Mouse (Mus musculus) left cerebral cortex, adult 9 months (tissue): ENCODE measurements around the gene Olfr1095.

ENCODE experiments used
- DNase-seq, 2 experiments: peaks; one replicate each; pipeline ENCODE4 v3.0.0; 2022; ENCODE audit warnings: low spot score in 2 of 2

The Olfr1095 gene

DNA sequence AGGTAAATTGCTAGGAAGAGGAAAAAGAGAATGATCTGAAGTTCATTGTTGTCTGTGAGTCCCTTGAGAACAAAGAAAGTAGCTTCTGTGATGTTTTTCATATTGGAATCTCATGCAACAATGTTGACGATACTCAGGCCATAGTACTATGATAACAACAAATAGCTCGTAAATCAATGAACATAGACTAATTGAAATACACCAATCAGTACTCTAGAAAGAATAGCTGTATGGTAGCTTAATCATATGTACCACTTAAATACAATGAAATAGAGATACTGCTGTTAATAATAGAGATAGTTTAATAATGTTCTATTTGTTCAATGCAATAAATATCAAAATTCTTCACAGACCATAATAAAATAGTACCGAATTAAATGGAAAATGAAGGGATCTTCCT, at the start of gene Olfr1095:
Gene Olfr1095, minus strand, starts transcription at position 101 of the 400 bp plus-strand sequence.
- DNase-seq = no peak

DNA sequence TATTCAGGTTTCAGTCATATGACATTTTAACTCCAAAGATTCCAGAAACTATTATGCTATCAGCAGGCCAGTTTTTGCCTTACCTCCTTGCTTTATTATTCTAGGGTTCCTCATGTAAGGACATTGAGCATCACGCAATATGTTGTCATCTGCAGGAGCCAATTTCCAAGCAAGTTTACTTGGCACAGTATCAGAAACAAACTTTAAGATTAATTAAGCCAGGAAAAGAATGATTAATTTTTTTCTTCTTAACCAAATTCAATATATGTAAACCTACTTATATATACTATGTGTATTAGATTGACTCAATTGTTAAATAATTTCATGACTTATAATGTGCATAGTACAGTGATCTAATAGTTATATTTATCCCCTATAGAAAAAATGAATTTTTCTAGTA, 40.6 kb upstream of the Olfr1095 start, which contains the start of gene Olfr1097:
Gene Olfr1097, minus strand, starts transcription at position 101 of the 400 bp plus-strand sequence.
- DNase-seq = no peak

DNA sequence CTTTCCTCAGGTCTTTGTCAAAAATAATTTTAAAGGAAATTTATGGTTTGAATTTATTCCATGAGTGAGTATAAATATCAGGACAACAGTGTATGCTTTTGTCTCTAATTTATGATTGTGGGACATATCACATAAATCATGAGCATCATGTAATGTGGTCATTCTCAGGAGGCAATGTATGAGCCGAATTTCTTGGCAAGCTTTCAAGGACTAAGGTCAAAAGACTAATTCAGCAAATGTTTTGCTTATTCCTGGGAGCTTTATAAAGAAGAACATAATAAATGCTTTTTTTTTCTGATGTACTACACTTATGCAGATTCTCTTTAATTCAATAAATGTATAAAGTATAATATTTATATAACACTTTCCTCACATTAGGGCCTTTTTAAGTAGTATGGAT, 23.2 kb upstream of the Olfr1095 start, which contains the start of gene Gm13723:
Gene Gm13723, minus strand, starts transcription at position 101 of the 400 bp plus-strand sequence.
- DNase-seq = no peak

DNA sequence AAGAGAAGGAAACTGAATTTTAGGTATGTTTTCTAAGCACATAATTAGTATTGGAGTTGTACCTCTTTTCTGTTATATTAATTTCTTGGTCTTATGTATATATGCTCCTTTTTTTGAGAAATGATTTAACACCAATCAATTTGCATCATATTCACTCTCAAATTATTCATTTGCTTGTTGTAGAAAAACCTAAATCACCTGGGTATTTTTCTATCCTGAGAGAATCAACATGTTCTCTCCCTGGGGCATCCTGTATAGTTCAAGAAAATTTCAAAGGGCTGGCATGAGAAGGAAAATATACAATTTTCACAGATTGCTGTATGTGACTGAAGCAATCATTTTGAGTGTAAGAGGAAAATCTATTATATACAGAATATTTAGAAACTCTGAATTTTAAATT, 27.1 kb downstream of the Olfr1095 start, which contains the start of gene Olfr1094:
Gene Olfr1094, plus strand, starts transcription at position 301 of the 400 bp plus-strand sequence.
- DNase-seq = no peak

DNA sequence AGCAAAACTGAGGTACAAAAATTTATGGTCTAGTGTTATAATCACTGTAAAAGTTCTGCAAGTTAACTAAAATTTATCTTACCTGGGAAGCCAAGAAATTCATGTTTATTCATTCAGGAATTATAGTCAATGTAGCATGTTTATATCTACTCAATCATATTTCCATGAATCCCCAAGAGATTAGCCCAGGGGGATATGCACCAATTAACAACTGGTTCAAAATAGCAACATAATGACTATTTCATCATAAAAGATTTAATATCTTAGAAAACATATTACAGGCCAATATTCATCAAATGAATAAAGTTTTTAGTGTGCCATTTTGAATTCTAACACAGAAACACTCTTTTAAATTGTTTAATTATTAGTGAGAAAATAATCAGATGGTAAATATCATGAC, 41.6 kb downstream of the Olfr1095 start, which contains the start of gene Olfr141:
Gene Olfr141, minus strand, starts transcription at position 101 of the 400 bp plus-strand sequence.
- DNase-seq = no peak
